Mouse (Mus musculus) small intestine, adult 2 months (tissue): ENCODE results near the gene Trim16.

Experiments
- CTCF ChIP-seq: fragments of 200-500 bp; IDR thresholded peaks from 2 replicates; pipeline ENCODE4 v1.5.1; 2012; ENCODE audit warnings: low read depth, mild to moderate bottlenecking, control low read depth, inconsistent platforms, low read length, moderate library complexity, mixed read lengths; ENCODE audit not compliant: insufficient replicate concordance, insufficient read length; ENCODE audit errors: extremely low read depth
- POLR2A ChIP-seq: fragments of 200-500 bp; IDR thresholded peaks from 2 replicates; pipeline ENCODE4 v1.6.1; 2012; ENCODE audit warnings: low read depth, mild to moderate bottlenecking, control low read depth, inconsistent platforms, low read length, moderate library complexity

- TF ChIP-seq POLR2A (no peak), CTCF (no peak)
These were observed 4.6 kb upstream of the Trim16 start for GRCm38 (mm10) chr11:62815438-62815837.
